Mouse (Mus musculus): ENCODE results near the gene Rgs14.

DNA sequence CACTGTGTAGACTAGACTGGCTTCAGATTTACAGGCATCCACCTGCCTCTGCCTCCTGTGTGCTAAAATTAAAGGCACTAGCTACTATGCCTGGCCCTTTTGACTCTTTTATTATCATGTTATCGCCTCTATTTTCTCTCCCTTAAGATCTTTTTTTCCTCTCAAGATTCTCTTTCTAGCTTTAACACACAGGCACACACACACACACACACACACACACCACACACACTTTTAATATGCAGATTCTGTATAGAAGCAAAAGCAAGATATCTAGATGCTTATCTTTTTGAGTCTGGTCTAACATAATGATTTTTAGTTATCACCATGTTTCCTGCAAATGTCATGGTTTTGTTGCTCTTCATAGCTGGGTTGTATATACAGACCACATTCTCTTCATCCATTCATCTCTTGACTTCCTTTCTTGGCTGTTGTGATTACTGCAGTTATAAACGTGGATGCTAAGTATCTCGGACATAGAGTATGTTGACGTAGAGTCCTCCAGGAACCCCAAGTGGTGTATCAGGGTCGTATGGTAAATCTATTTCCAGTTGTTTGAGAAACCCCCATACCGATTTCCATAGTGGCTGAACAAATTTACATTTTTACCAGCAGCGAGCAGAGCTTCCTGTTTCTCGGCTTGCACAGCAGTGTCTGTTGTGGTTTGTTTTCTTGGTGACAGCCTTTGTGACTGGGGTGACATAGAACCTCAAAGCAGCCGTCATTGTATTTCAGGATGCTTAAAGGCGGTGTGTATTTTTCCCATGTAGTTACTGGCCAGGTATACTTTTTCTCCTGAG is 62.6 kb downstream of the Rgs14 start:
- TF ChIP-seq POLR2A (IDR thresholded peaks at IDR 0.05; ENCODE audit: low read depth, low read length) = no peak
- no peak for TF ChIP-seq CTCF (IDR thresholded peaks at IDR 0.05; ENCODE audit: extremely low read depth, insufficient read length, insufficient replicate concordance, low read depth, low read length)
